Mouse (Mus musculus) midbrain, postnatal 0 days (tissue): ENCODE data around the gene H2-T22. TPM values are rescaled to one million over a fixed set of nuclear protein-coding genes. Genes with fewer than 3 reads are reported as not detected.
"Not testable (repeated sequence)": the region's sequence is repeated elsewhere in the genome, so short reads cannot be mapped to it uniquely, and the experiment has no call there.

ENCODE experiments used
- ATAC-seq: fragments of 200-750 bp; cut with Nextera tagmentation; 2 replicates; pipeline ENCODE4 v1.8.0; 2017; ENCODE audit warnings: moderate number of reproducible peaks, mild to moderate bottlenecking, moderate TSS enrichment, moderate library complexity; ENCODE audit not compliant: low FRiP score
- DNase-seq: peaks from one replicate; pipeline ENCODE4 v3.0.0-alpha.2; 2015; ENCODE audit warnings: low spot score
- H3K27ac ChIP-seq: fragments of 300-500 bp; sonication (generic); 2 replicates; pipeline ENCODE4 v1.5.1; 2014; ENCODE audit warnings: low read depth, mild to moderate bottlenecking, low read length, mixed read lengths
- H3K27me3 ChIP-seq: fragments of 300-500 bp; sonication (generic); 2 replicates; pipeline ENCODE4 v1.6.1; 2014; ENCODE audit warnings: low read length, control low read depth, mixed read lengths; ENCODE audit not compliant: insufficient read depth
- H3K36me3 ChIP-seq: fragments of 300-500 bp; sonication (generic); 2 replicates; pipeline ENCODE4 v1.6.1; 2014; ENCODE audit warnings: low read length, control low read depth, mixed read lengths; ENCODE audit not compliant: insufficient read depth
- H3K4me1 ChIP-seq: fragments of 300-500 bp; sonication (generic); 2 replicates; pipeline ENCODE4 v1.6.1; 2014; ENCODE audit warnings: mild to moderate bottlenecking, control low read depth, antibody characterized with exemption, low read length, mixed read lengths; ENCODE audit not compliant: insufficient read depth
- H3K4me2 ChIP-seq: fragments of 300-500 bp; sonication (generic); 2 replicates; pipeline ENCODE4 v1.6.1; 2014; ENCODE audit warnings: low read depth, mild to moderate bottlenecking, low read length, mixed read lengths; ENCODE audit not compliant: poor library complexity, severe bottlenecking
- H3K4me3 ChIP-seq: fragments of 300-500 bp; sonication (generic); 2 replicates; pipeline ENCODE4 v1.5.1; 2014; ENCODE audit warnings: low read depth, mild to moderate bottlenecking, low read length, moderate library complexity
- H3K9ac ChIP-seq: fragments of 300-500 bp; sonication (generic); replicated peaks from 2 replicates; pipeline ENCODE4 v1.6.1; 2014; ENCODE audit warnings: mild to moderate bottlenecking, low read length, moderate library complexity, mixed read lengths; ENCODE audit not compliant: poor library complexity, severe bottlenecking
- H3K9me3 ChIP-seq: fragments of 300-500 bp; sonication (generic); 2 replicates; pipeline ENCODE4 v1.6.1; 2016; ENCODE audit warnings: low read length, control low read depth
- CTCF ChIP-seq: IDR thresholded peaks from 2 replicates; pipeline ENCODE4 v1.5.1; 2016; ENCODE audit warnings: antibody characterized with exemption, mild to moderate bottlenecking
- WGBS: fragments of 180-500 bp; shearing (Covaris S2); extraction: QIAGEN DNeasy Blood & Tissue Kit; methylation state at CpG from one replicate; pipeline ENCODE4 v1.1.7; 2014; 5-methylcytosine and 5-hydroxymethylcytosine counted together
- polyA plus RNA-seq: library from polyadenylated mRNA; unstranded; fragments of >200 nt; fragmentation: Nextera tagmentation; extraction: Ambion mirVana; gene quantifications from 2 replicates; pipeline ENCODE4 v1.2.1, GENCODE M21; 2015
- total RNA-seq: library from RNA; depleted of rRNA; stranded (reverse); fragments of >200 nt; gene quantifications from 2 replicates; pipeline ENCODE4 v1.2.3, GENCODE M21; 2014; rRNA removed

H2-T22 gene
- total RNA-seq: 11.5 and 11.8 TPM in 2 replicates
- polyA plus RNA-seq: 7.1 and 8.3 TPM in 2 replicates

DNA sequence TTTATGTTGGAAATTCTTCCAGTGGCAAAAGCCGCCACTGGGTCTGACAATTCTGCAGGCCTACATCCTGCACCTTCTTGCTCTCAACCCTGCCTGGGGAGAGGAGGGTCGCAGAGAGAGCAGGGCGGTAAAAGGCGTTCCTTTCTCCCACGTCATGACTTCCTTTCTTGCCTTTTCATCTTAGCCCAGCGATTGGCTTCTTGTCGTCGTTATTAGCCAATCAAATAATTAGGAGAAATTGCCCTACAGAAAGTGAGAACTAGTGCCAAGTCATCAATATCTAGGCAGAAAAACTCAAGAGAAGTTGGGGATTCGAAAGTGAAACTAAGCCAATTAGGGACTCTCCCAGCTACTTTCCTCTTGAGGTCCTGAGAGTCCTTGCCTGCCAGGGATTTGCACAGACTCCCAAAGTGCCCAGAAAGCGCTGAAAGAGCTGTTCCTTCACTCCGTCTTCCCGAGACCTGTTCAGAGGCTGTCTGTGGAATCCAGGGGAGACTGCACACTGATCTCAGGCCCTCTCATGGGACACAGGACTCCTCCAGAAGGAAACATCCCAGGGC lies at the start of gene H2-T22, which contains the start of gene Gm6034:
Gene H2-T22, minus strand, starts transcription at position 138 of the 560 bp plus-strand sequence.
Gene Gm6034, plus strand, starts transcription at position 352 of the 560 bp plus-strand sequence.
- H3K9ac ChIP-seq: 0 out of 2 replicates have a peak within 1 kb of the TSS, but pooled peaks have one; percentile 36
- peak within 1 kb of the TSS; percentile 51 for H3K4me2 ChIP-seq
- WGBS: 2% methylated on average over 12 of the region's 12 CpGs

DNA sequence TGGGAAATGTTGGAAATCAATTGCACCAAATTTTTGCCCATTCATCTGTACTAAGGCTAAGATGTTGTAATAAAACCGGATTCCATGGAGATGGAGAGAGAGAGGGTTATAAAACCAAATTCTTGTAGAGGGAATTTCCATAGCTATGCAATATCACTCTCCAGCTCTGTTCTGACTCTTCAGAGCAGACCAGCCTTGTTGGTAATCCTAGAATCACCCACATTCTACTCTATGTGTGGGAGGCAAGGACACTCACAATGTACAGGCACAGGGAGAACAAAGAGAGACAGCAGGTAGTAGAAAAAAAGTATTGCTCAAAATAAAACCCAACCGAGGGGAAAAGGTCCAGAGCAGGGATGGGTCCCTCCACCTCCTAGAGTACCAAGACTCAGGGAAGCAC lies 49.4 kb upstream of the H2-T22 start:
- not testable (repeated sequence) for ATAC-seq, H3K9ac ChIP-seq, H3K27ac ChIP-seq, H3K4me1 ChIP-seq, DNase-seq, H3K4me3 ChIP-seq, H3K4me2 ChIP-seq, H3K27me3 ChIP-seq, H3K36me3 ChIP-seq, H3K9me3 ChIP-seq
- no CpG with 5 or more reads among the region's 2 CpGs for WGBS

More for the DNA sequence above, at the start of gene H2-T22, which contains the start of gene Gm6034:
- not testable (repeated sequence) for H3K36me3 ChIP-seq, H3K27me3 ChIP-seq, H3K27ac ChIP-seq, H3K9me3 ChIP-seq, H3K4me1 ChIP-seq
- H3K4me3 ChIP-seq: peak within 1 kb of the TSS; percentile 33
- peak; percentile 94 for DNase-seq
- peak; percentile 91 for ATAC-seq

DNA sequence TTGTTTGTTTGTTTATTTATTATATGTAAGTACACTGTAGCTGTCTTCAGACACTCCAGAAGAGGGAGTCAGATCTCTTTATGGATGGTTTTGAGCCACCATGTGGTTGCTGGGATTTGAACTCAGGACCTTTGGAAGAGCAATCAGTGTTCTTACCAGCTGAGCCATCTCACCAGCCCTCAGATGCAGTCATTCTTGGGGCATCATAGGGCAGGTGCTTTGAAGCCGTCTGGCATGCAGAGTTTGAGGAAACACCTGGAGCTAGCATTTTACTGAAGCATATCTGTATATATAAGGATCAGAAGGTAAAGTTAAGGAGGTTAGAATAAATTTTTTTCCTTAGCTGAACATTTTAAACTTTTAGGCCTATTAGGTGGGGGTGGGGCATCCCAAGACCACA lies 43.4 kb upstream of the H2-T22 start:
- H3K4me3 ChIP-seq: not testable (repeated sequence)
- WGBS: 60% methylated on average over 1 of the region's 1 CpGs

DNA sequence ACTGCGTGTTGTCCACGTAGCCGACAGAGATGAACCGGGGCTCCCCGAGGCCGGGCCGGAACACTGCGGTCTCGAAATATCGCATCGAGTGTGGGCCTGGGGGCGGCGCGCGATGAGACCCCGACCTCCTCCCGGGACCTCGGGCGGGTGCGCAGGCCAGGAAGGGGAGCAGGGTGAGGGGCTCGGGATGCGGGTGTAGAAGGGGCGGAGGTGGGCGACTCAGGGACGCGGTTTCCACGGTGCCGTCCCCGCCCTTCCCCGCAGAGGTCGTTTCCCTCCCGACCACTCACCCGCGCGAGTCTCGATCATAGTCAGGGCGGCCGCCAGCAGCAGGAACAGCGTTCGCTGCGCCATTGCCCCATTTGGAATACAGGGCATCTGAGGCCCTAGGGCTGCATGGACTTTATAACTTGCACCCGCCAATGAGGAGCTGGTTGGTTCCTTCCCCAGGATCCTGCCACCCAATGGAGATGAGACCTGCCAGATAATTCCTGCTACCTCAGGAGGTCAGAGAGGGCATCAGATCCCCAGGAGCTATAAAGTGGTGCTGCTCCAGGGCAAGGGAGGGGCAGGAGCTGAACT lies 41.4 kb upstream of the H2-T22 start:
- Histone ChIP-seq H3K27ac (no peak overlapping the region), H3K9ac (peak overlapping the region; percentile 61), H3K4me2 (peak overlapping the region; percentile 90), H3K36me3 (no peaks in the 10 kb centered on the region), H3K9me3 (no peaks in the 10 kb centered on the region), H3K4me1 (no peaks in the 10 kb centered on the region), H3K4me3 (peak overlapping the region; percentile 50), H3K27me3 (peaks cover 2% of the 10 kb centered on the region; the same call in 1 of the 2 replicates)
- 1% methylated on average over 41 of the region's 42 CpGs for WGBS
- TF ChIP-seq CTCF: no peak
- DNase-seq (peak; percentile 2), ATAC-seq (peak; percentile 67)

More for the DNA sequence above, 43.4 kb upstream of the H2-T22 start:
- not testable (repeated sequence) for H3K4me1 ChIP-seq, H3K9ac ChIP-seq, DNase-seq, H3K27me3 ChIP-seq, ATAC-seq, H3K27ac ChIP-seq, H3K9me3 ChIP-seq, H3K36me3 ChIP-seq, H3K4me2 ChIP-seq

DNA sequence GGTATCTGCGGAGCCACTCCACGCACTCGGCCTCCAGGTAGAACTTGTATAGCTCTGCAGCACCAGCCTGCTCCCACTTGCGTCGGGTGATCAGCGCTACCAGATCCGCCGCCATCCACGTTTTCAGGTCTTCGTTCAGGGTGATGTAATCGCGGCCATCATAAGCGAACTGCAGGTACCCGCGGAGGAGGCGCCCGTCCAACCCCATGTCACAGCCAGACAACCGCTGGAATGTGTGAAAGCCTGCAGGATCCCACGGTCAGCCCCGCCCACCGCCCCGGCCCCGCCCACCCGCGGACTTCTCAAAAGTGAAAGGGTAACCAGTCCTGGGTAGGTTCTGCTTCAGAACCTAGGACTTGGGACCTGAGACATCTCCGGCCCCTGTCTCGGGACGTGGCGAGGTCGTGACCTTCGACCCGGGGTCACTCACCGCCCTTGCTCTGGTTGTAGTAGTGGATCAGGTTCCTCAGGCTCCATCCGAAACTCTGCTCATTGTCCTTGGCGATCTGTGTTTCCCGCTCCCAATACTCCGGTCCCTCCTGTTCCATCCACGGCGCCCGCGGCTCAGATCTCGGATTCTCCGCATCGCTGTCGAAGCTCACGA lies 40.8 kb upstream of the H2-T22 start:
- H3K36me3 ChIP-seq: no peaks in the 10 kb centered on the region
- H3K4me1 ChIP-seq: no peaks in the 10 kb centered on the region
- whole genome bisulfite sequencing: under 1% methylated on average over 46 of the region's 46 CpGs
- H3K27ac ChIP-seq: no peak overlapping the region
- H3K4me2 ChIP-seq: peak overlapping the region; percentile 90
- DNase-seq (peak; percentile 31), ATAC-seq (peak; percentile 76)
- H3K9me3 ChIP-seq: no peaks in the 10 kb centered on the region
- peak overlapping the region; percentile 50 for H3K4me3 ChIP-seq
- TF ChIP-seq CTCF: no peak
- peaks cover 2% of the 10 kb centered on the region; the same call in 1 of the 2 replicates for H3K27me3 ChIP-seq
- peak overlapping the region; percentile 61 for H3K9ac ChIP-seq

DNA sequence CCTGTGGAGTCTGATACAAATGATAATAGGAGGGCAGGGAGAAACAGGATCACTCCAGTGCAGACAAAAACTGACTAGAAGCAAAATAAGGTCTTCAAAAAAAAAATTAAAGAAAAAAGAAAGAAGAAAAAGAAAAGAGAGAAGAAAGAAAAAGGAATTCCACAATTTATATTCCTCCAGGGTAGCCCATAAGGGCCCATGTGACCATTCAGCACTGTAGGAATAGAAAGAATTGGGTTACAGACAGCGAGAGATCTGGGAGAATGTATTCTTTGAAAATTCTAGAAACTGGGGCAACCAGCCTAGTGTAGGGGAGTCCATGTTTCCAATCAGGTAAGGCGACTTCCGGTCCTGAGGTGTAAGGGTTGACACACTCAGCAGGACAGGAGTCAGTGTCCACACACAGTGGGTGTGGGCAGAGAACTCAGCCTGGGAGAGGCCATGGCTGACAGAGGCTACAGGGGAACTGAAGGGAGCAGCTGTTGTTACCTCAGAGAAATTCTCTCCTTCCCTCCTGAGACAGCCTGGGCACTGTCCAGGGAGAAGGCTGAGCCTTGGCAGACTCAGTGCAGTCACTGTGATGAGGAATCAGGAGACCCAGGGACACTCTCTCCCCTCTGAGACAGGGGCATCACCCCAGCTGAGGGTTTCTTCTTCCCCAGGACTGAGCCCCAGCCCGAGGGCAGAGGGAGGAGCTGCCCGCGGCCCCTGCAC lies 40.1 kb upstream of the H2-T22 start:
- H3K9me3 ChIP-seq, H3K27me3 ChIP-seq, DNase-seq, H3K4me1 ChIP-seq, H3K27ac ChIP-seq, H3K9ac ChIP-seq, H3K36me3 ChIP-seq: not testable (repeated sequence)
- H3K4me3 ChIP-seq: peak overlapping the region; percentile 50
- H3K4me2 ChIP-seq: peak overlapping the region; percentile 90; the same call in 1 of the 2 replicates
- ATAC-seq: peak; percentile 33
- WGBS: 52% methylated on average over 3 of the region's 6 CpGs

DNA sequence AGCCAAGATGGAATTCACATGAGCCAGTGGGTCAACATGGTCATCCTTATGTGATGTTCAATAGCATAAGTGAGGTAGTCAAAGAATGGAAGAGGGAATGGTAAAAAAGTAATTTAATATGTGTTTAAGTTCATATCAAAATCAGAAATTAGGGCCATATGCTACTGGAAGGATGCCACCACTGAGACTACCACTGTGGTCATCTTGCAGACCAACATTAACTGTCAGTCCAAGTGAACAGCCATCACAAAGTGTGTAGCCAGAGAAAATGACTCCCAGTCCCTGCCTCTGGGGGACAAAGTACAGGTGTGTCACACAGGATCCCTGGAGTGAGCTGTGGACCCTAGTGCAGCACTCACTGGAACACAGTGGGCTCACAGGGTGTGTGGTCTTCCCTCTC lies 39.4 kb upstream of the H2-T22 start:
- not testable (repeated sequence) for H3K27me3 ChIP-seq, ATAC-seq, H3K4me3 ChIP-seq, H3K36me3 ChIP-seq, H3K9me3 ChIP-seq, H3K4me1 ChIP-seq, H3K9ac ChIP-seq, H3K4me2 ChIP-seq, H3K27ac ChIP-seq, DNase-seq
